Mouse (Mus musculus) brain, embryonic 14.5 days (tissue): ENCODE data around the gene Smyd4. TPM values are rescaled to one million over a fixed set of nuclear protein-coding genes. Genes with fewer than 3 reads are reported as not detected.

ENCODE experiments used
- DNase-seq: peaks from one replicate; pipeline ENCODE4 v3.0.0-alpha.2; 2011; ENCODE audit warnings: low read depth
- CTCF ChIP-seq: fragments of 200-500 bp; IDR thresholded peaks from 2 replicates; pipeline ENCODE4 v1.5.1; 2012; ENCODE audit warnings: inconsistent platforms, mild to moderate bottlenecking, moderate library complexity, borderline replicate concordance; ENCODE audit not compliant: insufficient read depth, insufficient read length; ENCODE audit errors: extremely low read depth
- POLR2A ChIP-seq: fragments of 200-500 bp; IDR thresholded peaks from 2 replicates; pipeline ENCODE4 v1.6.1; 2012; ENCODE audit warnings: mild to moderate bottlenecking, inconsistent platforms, borderline replicate concordance; ENCODE audit not compliant: poor library complexity, insufficient read depth, insufficient read length, severe bottlenecking; ENCODE audit errors: extremely low read depth
- polyA plus RNA-seq: library from polyadenylated mRNA; depleted of rRNA; stranded (reverse); fragments of >200 nt; gene quantifications from 2 replicates; pipeline ENCODE4 v1.2.3, GENCODE M21; 2012

The Smyd4 gene
- polyA plus RNA-seq, 1 experiment, result 9.9 TPM

GRCm38 (mm10) chr11:75323326-75323737, 24.9 kb upstream of the Smyd4 start:
- no peak for TF ChIP-seq CTCF
- no peak for DNase-seq

- TF ChIP-seq POLR2A, result no peak
- TF ChIP-seq CTCF, result no peak
Observed at GRCm38 (mm10) chr11:75324433-75324832, 23.8 kb upstream of the Smyd4 start.

GRCm38 (mm10) chr11:75325116-75325968, 22.9 kb upstream of the Smyd4 start:
- no peak for TF ChIP-seq CTCF
- TF ChIP-seq POLR2A, result no peak
- DNase-seq, result no peak

More at GRCm38 (mm10) chr11:75324433-75324832, 23.8 kb upstream of the Smyd4 start:
- DNase-seq, result no peak

GRCm38 (mm10) chr11:75325969-75326311, 22.3 kb upstream of the Smyd4 start:
- DNase-seq, result no peak
- TF ChIP-seq CTCF (no peak), POLR2A (no peak)

GRCm38 (mm10) chr11:75336676-75337075, 11.6 kb upstream of the Smyd4 start:
- TF ChIP-seq CTCF (no peak), POLR2A (no peak)

GRCm38 (mm10) chr11:75337246-75337645, 11.0 kb upstream of the Smyd4 start:
- TF ChIP-seq POLR2A (no peak), CTCF (no peak)
- DNase-seq, result no peak

More at GRCm38 (mm10) chr11:75336676-75337075, 11.6 kb upstream of the Smyd4 start:
- no peak for DNase-seq

GRCm38 (mm10) chr11:75340076-75340475, 8.2 kb upstream of the Smyd4 start:
- no peak for DNase-seq
- no peak for TF ChIP-seq POLR2A
- TF ChIP-seq CTCF, result no peak

- peak; percentile 56 for DNase-seq
- TF ChIP-seq CTCF, result no peak
- TF ChIP-seq POLR2A, result no peak
Observed at GRCm38 (mm10) chr11:75340698-75341345, 7.4 kb upstream of the Smyd4 start.

GRCm38 (mm10) chr11:75343096-75343495, 5.1 kb upstream of the Smyd4 start:
- no peak for DNase-seq
- TF ChIP-seq POLR2A (no peak), CTCF (no peak)

- DNase-seq, result no peak
Observed at GRCm38 (mm10) chr11:75344163-75344562, 4.1 kb upstream of the Smyd4 start.

GRCm38 (mm10) chr11:75344716-75345115, 3.5 kb upstream of the Smyd4 start:
- no peak for DNase-seq
- TF ChIP-seq POLR2A, result no peak

More at GRCm38 (mm10) chr11:75344163-75344562, 4.1 kb upstream of the Smyd4 start:
- TF ChIP-seq CTCF (no peak), POLR2A (no peak)

GRCm38 (mm10) chr11:75346556-75347187, 1.6 kb upstream of the Smyd4 start:
- DNase-seq, result peak; percentile 55
- TF ChIP-seq POLR2A, result no peak
- no peak for TF ChIP-seq CTCF

GRCm38 (mm10) chr11:75347188-75347585, 1.0 kb upstream of the Smyd4 start:
- DNase-seq, result no peak
- TF ChIP-seq CTCF, result no peak
- TF ChIP-seq POLR2A, result no peak
